Mouse (Mus musculus): ENCODE data around the gene Cyp11a1.

- TF ChIP-seq EP300 (optimal IDR thresholded peaks at IDR 0.05) (no peak), CTCF (IDR thresholded peaks at IDR 0.05; ENCODE audit: low read depth) (no peak)
These were observed 59.3 kb downstream of the Cyp11a1 start for GRCm38 (mm10) chr9:58065532-58065931.

All from stomach, postnatal 0 days (tissue).